Mouse (Mus musculus) G1E-ER4 (cell line): Measurements from ENCODE around the gene Ppp4r1. TPM values are rescaled to one million over a fixed set of nuclear protein-coding genes. Genes with fewer than 3 reads are reported as not detected.

Source experiments
- GATA1 ChIP-seq: IDR thresholded peaks from one replicate; pipeline ENCODE4 v1.8.0; 2012; ENCODE audit warnings: low read length, inconsistent platforms
- polyA plus RNA-seq: library from polyadenylated mRNA; stranded (reverse); fragments of >175 nt; gene quantifications from 2 replicates; pipeline ENCODE4 v1.2.3, GENCODE M21; 2012

The Ppp4r1 gene
- polyA plus RNA-seq, 1 experiment, result 13.7 TPM

- no peak for TF ChIP-seq GATA1
These were observed 19.2 kb upstream of the Ppp4r1 start for GRCm38 (mm10) chr17:65763221-65763620.

DNA sequence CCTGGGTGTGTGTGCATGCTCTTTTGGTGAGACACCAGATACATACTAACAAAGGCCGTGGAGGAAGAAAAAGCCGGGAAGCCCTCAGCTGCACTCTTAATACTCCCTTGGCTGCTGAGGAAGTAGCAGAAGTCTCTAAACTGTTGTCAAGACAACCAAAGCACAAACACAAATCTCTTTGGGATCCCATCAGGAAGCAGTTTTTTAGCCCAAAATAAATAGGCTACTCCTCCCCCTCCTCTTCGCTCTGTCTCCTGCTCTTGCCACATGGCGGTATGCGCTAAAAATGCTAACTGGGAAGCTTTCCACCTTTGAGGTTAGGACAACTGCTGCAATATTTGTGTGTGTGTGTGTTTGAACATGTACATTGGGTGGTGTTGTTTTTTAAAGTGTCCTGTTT lies 13.9 kb upstream of the Ppp4r1 start:
- TF ChIP-seq GATA1, result no peak

DNA sequence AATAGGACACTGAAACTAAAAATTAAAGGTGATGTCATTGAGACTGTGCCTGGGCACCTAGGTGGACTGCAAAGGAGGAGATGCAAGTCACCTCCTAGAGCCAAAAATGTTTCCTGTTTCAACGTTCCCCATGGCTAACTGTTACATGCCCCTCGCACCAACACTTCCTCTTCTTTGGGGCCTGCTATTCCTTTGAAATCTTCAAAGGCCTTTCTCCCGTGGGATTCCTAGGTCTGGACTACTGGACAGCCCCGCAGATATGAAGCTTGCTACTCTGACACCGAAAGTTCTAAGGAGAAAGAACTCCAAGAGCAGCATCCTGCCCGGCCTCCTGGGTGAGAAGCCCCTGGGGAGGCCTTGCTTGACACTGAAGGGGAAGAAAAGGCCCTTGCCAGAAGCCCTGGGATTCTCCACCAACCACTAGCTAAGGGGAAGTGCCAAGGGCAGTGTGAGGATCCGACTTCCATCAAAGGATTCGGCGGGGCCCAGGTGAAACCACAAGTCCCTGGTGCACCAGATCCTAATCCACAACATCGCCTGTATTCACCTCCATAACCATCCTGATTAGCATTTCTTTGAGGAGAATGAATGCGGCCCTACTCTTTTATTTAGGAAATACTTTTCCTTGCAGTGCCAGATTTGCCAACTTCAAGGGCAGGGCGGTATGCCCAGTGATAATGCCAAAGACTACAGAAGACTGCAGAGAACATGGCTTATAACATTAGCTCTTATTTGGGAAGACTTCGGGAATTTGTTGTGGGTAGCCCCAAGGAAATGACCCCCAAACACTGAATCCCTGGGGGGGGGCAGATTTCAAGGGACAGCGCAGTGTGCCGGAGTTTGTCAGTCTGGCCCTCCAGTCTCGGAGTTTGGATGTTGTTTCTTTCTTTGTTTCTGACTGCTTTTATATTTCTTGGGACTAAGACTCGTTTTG lies 11.1 kb upstream of the Ppp4r1 start:
- no peak for TF ChIP-seq GATA1

- no peak for TF ChIP-seq GATA1
These were observed 10.1 kb upstream of the Ppp4r1 start, which contains the start of gene Rab31 for GRCm38 (mm10) chr17:65771951-65772934. Gene Rab31, minus strand, starts transcription at chr17:65772752.

- TF ChIP-seq GATA1, result no peak
These were observed 8.8 kb upstream of the Ppp4r1 start for GRCm38 (mm10) chr17:65773617-65774016.

DNA sequence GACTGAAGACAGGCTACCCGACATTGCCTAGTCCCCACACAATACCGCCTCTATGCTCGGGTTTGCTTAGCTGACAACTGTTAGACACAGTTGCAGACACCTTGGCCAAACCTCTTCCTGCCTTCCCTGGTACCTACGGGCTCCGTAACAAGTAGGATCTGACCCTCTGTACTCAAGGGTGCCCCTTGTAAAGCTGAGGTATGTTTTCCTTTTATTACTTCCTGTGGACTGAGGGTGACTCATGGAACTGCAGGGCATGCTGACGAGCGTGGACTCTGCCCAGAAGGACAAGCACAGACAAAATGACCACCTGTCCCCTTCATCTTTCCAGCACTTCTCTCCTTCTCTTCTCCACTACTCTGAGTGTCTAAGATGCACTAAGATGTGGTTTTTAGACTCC lies 7.9 kb upstream of the Ppp4r1 start:
- TF ChIP-seq GATA1, result no peak

DNA sequence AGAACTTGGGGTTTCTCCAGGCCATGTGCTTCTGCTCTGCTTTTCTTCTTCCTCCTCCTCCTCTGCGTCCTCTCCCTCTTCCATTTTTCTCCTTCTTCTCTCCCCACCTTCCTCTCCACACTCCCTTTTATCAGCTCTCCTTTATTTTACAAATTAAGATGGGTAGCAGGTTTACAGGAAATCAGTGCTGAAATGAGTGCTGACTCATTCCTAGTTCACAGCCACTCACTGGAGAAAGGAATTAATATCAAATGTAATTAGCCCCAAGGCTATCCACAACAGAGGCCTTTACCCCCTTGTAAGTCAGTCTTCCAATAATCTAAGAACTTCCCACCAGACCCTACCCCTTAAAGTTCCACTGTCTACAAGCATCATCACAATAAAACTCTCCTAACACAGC lies 6.1 kb upstream of the Ppp4r1 start:
- no peak for TF ChIP-seq GATA1

DNA sequence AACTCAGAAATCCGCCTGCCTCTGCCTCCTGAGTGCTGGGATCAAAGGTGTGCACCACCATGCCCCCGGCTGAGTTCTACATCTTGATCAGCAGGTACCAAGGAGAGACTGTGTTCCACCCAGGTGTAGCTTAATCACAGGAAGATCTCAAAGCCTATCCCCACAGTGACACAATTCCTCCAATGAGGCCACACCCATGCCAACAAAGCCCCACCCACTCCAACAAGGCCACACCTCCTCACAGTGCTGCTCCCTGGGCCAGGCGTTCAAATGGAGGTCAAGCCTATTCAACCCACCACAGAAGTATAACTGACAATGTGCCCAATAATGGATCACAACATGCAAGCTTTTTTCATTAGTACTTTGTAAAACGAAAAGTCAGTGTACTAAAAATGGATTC lies 4.9 kb upstream of the Ppp4r1 start:
- TF ChIP-seq GATA1, result no peak

DNA sequence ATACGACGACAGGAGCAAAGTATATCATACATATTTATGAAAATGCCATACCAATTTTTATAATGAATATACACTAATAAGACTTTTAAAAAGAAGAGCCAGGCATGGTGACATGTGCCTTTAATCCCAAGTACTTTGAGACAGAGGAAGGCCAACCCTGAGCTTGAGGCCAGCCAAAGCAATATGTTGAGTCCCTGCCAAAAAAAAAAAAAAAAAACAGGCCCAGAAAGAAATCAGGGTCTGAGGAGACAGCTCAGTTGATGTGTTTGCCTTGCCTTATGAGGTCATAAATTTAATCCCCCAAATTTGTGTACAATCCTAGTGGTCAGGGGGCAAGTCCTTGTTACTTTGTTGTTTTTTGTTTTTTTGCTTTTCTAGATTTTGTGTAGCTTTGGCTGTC lies 1.4 kb upstream of the Ppp4r1 start:
- no peak for TF ChIP-seq GATA1

GRCm38 (mm10) chr17:65783182-65784161 lies 1.1 kb downstream of the Ppp4r1 start:
- no peak for TF ChIP-seq GATA1

DNA sequence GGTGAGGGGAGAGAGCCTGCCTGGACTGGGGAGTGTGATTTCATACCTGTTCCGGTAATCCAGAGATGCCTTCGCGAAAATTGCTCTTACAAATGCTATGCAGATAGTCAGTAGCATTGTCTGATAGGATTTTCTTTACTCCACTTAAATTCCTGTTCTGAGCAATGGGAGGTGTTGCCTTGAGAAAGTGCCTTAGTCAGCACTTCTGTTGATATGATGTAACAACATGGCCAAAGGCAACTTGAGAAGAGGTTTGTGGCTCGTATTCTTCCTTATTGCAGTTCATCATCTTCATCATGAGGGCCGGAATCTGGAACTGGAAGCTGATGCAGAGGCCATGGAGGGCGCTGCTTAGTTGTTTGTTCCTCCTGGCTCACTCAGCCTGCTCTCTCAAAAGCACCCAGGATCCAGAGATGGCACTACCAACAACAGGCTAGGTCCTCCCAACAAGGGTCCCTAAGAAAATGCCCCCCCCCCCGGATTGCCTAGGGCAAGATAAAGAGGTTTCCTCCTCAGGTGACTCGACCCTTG lies 2.3 kb downstream of the Ppp4r1 start:
- TF ChIP-seq GATA1, result no peak

DNA sequence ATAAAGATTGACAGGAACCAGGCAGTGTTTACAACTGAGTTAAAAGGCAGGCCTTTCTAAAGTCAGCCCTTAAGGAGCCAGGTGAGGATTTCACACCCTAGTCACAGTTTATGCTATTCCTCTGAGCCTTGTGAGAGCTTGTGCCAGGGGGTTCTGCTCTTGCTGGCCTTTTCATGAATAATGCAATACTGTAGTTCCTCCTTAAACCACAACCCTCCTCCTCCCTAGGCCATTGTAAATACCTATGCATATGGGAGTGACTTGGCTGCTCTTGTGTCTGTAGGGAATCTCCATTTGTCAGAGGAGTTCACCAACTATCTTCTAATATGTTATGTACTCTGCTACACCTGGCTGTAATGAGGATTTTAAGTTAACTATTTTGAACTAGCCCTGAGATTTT lies 3.3 kb downstream of the Ppp4r1 start:
- TF ChIP-seq GATA1, result no peak

DNA sequence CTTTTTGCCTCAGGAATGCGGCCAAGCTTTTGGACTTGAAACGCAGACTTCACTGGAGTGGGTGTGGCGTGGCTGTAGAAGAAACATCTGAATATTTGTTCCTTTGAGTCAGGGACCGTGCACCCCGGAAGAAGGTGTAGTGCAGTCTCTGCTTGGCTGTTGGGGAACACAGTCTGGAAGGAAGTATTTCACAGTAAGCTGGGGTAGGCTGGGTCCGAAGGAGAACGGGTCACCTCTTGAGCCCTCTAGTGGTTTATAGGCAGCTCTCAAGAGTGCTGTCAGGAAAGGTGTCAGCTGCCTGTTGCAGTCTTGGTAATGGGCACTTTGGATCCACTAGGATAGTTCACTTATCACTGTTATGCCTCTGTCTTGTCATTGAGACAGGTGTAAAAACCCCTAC lies 3.9 kb downstream of the Ppp4r1 start:
- no peak for TF ChIP-seq GATA1

- TF ChIP-seq GATA1, result no peak
These were observed 4.9 kb downstream of the Ppp4r1 start for GRCm38 (mm10) chr17:65787261-65787660.
